Mouse (Mus musculus) small intestine, adult 2 months (tissue): ENCODE measurements around the gene Ranbp10. TPM values are rescaled to one million over a fixed set of nuclear protein-coding genes. Genes with fewer than 3 reads are reported as not detected.

Experiments used
- H3K27ac ChIP-seq: fragments of 200-500 bp; 2 replicates; pipeline ENCODE4 v1.5.1; 2012; ENCODE audit warnings: low read depth, low read length, control low read depth, inconsistent platforms; ENCODE audit not compliant: insufficient read depth
- H3K27me3 ChIP-seq: fragments of 200-500 bp; 2 replicates; pipeline ENCODE4 v1.6.1; 2012; ENCODE audit warnings: mild to moderate bottlenecking, moderate library complexity, low read length, inconsistent platforms; ENCODE audit not compliant: control insufficient read depth, insufficient read depth
- H3K36me3 ChIP-seq: fragments of 200-500 bp; 2 replicates; pipeline ENCODE4 v1.6.1; 2012; ENCODE audit warnings: mild to moderate bottlenecking, low read length, control low read depth, inconsistent platforms; ENCODE audit not compliant: control insufficient read depth, insufficient read depth
- H3K4me1 ChIP-seq: fragments of 200-500 bp; 2 replicates; pipeline ENCODE4 v1.6.1; 2012; ENCODE audit warnings: low read length, inconsistent platforms, mixed read lengths; ENCODE audit not compliant: control insufficient read depth, insufficient read depth, insufficient read length
- H3K4me3 ChIP-seq: fragments of 200-500 bp; 2 replicates; pipeline ENCODE4 v1.5.1; 2012; ENCODE audit warnings: low read depth, mild to moderate bottlenecking, control low read depth, inconsistent platforms, low read length, moderate library complexity
- CTCF ChIP-seq: fragments of 200-500 bp; IDR thresholded peaks from 2 replicates; pipeline ENCODE4 v1.5.1; 2012; ENCODE audit warnings: low read depth, mild to moderate bottlenecking, control low read depth, inconsistent platforms, low read length, moderate library complexity, mixed read lengths; ENCODE audit not compliant: insufficient replicate concordance, insufficient read length; ENCODE audit errors: extremely low read depth
- POLR2A ChIP-seq: fragments of 200-500 bp; IDR thresholded peaks from 2 replicates; pipeline ENCODE4 v1.6.1; 2012; ENCODE audit warnings: low read depth, mild to moderate bottlenecking, control low read depth, inconsistent platforms, low read length, moderate library complexity
- WGBS: fragments of 180-500 bp; shearing (Covaris S2); methylation state at CpG from one replicate; pipeline ENCODE4 v1.1.7; 2018; 5-methylcytosine and 5-hydroxymethylcytosine counted together
- polyA plus RNA-seq: library from polyadenylated mRNA; depleted of rRNA; stranded (reverse); fragments of >200 nt; gene quantifications from 2 replicates; pipeline ENCODE4 v1.2.3, GENCODE M21; 2012; rRNA removed

The Ranbp10 gene
- polyA plus RNA-seq, 1 experiment, result 15.3 TPM

DNA sequence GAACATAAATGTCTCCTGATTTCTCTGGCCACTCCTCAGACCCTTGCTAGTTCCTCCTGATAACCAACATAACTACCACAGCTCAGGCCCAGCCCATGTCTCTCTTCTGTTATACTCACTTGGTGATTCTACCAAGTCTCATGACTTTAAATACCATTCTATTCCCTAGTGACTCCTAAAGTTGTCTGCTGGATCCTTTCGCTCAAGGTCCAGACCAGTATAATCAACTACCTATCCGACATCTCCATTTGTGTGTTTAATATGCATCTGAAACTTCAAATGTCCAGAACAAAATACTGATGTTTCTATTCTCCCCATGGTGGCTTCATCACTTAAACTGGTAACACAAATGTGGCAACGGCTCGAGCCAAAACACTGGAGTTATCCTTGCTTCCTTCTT is 83.8 kb downstream of the Ranbp10 start:
- no peaks in the 10 kb centered on the region for H3K36me3 ChIP-seq
- H3K4me3 ChIP-seq, result no peak overlapping the region
- no peaks in the 10 kb centered on the region for H3K27me3 ChIP-seq
- H3K27ac ChIP-seq, result no peak overlapping the region
- peaks cover 23% of the 10 kb centered on the region for H3K4me1 ChIP-seq
- no peak for TF ChIP-seq CTCF
- TF ChIP-seq POLR2A, result no peak
- 81% methylated on average over 4 of the region's 4 CpGs for WGBS

DNA sequence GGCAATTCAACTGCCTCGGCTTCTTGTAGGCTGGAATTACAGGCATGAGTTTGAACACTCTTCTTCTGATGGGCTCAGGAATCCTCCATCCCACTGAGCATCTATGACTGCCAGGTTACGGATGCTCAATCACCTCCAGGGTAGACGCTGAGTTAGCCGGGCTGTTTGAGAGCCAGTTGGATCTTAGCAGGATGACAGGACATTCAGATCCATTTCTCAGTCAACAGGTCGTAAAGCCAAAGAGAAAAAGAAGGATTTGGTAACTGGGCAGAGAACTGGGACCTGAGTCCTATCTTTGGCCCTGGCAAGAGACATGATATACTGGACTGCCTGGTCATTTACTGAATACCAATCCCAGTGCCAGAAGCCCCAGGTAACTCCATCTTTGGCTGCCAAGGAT is 87.9 kb downstream of the Ranbp10 start:
- peaks cover 18% of the 10 kb centered on the region; the same call in 1 of the 2 replicates for H3K4me1 ChIP-seq
- H3K27ac ChIP-seq, result peak overlapping the region; percentile 50
- 64% methylated on average over 5 of the region's 5 CpGs for WGBS
- H3K36me3 ChIP-seq, result no peaks in the 10 kb centered on the region
- no peaks in the 10 kb centered on the region for H3K27me3 ChIP-seq
- no peak for TF ChIP-seq POLR2A
- no peak for TF ChIP-seq CTCF
- H3K4me3 ChIP-seq, result no peak overlapping the region

DNA sequence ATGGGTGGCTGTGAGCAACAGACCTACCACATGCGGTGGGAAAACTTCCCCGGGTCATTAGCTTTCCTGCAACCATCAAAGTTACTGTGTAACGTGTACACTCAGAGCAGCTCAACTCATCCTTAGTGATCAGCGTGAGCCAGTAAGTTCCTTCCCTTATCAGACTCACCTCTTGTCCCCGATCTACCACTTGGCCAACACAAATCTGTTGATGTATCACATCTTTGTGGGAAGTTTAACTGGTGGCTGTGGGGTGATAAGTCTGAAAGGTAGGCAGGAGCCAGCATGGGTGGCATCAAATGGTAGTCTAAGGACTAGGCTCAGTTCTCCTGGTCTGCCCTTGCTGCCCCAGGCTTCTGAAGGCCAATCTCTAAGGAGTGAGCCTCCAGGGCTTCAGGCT is 95.0 kb downstream of the Ranbp10 start:
- Histone ChIP-seq H3K27ac (no peak overlapping the region), H3K27me3 (no peaks in the 10 kb centered on the region), H3K4me1 (no peaks in the 10 kb centered on the region), H3K4me3 (no peak overlapping the region), H3K36me3 (peaks cover 5% of the 10 kb centered on the region; the same call in 1 of the 2 replicates)
- 82% methylated on average over 5 of the region's 5 CpGs for WGBS
- TF ChIP-seq CTCF (no peak), POLR2A (no peak)

DNA sequence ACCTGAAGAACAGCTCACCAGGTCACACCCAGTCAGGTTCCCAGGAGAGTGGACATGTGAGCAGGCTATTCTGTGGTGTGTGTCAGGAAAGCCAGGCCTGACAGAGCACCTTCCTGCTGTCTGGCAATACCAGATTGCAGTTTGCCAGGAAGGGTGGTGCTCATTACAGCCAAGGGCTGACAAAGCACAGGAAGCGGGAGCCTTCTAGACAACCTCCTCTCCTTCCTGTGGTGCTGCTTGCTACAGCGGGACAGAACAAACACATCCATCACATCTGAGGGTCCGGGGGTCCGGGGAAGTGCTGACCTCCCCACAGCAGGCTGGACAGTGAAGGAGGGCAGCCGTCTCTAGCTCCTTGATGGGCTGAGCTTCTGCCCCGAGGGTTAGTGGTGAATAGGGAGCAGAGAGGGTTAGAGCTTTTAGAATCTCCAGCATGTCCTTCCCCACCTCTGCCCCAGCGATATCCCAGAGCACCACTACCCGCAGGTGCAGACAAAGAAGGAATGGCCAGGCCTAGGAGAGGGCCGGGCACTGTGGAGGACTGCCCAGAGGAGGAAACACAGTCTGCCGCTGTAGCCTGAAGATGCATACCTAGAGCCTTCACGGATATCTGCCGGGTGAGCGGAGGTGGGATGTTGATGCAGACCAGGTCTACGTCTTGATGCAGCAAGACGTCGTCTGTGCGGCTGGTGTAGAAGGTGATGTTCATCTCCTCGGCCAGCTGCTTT is 99.6 kb downstream of the Ranbp10 start:
- H3K4me3 ChIP-seq, result peak overlapping the region; percentile 10; the same call in 1 of the 2 replicates
- H3K27ac ChIP-seq, result peak overlapping the region; percentile 26; the same call in 1 of the 2 replicates
- H3K4me1 ChIP-seq, result no peaks in the 10 kb centered on the region
- 84% methylated on average over 18 of the region's 18 CpGs for WGBS
- H3K36me3 ChIP-seq, result peaks cover 14% of the 10 kb centered on the region
- TF ChIP-seq CTCF, result no peak
- TF ChIP-seq POLR2A, result no peak
- H3K27me3 ChIP-seq, result no peaks in the 10 kb centered on the region

DNA sequence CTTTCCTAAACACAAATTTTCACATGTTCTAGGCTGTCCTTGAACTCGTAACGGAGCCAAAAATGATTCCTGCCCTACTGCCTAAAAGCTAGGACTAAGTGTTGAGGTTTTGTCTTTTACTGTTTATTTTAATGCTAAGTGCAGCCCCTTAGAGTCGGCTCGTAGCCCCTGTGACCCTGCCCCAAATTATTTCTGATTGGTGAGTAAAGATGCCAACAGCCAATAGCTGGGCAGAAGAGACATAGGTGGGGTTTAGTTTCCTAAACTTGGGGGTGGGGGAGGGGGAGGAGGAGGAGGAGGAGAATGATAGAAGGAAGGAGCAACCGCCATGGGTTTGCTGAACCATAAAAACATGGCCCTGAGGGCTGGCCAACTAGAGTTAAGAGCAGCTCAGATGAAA is 101.4 kb downstream of the Ranbp10 start:
- TF ChIP-seq POLR2A (no peak), CTCF (no peak)
- Histone ChIP-seq H3K27ac (no peak overlapping the region), H3K4me3 (no peak overlapping the region), H3K4me1 (no peaks in the 10 kb centered on the region), H3K36me3 (peaks cover 18% of the 10 kb centered on the region), H3K27me3 (no peaks in the 10 kb centered on the region)
- 84% methylated on average over 5 of the region's 5 CpGs for WGBS

DNA sequence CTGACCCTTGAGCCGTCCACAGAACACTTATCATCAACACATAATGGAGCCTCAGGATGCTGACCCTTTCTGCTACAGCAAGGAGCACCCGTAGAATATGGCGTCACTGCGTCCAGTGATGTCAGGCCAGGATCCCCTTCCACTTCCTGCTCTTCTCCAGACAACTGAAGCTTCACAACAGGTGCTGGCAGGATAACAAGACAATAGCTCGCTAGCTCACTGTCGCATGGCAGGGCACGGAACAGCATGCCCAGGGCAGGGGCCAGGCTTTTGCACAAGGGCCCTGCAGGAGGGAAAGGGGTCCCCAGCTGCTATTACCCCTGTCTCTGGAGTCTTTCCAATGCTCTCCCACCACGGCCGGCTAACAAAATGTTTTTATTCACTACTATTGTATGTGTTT is 104.3 kb downstream of the Ranbp10 start:
- TF ChIP-seq CTCF (no peak), POLR2A (no peak)

DNA sequence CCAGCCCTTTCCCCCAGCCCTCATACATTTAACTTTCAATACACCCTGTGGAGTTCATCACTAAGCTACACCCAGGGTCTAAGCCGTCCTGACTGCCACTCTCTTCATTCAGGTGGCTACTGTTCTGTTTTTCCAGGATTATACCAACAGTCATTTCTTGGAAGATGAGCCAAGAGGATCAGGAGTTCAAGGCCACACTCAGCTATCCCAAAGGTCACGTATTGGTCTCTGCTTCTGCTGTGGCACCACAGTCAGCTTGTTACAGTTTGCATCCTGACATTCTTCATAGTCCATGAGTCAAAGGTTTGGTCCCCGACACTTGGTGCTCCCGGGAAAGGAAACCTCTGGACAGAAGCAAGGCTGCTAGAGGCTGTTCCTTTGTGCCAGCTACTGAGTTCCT is 107.5 kb downstream of the Ranbp10 start:
- TF ChIP-seq CTCF, result no peak
- TF ChIP-seq POLR2A, result no peak
- 83% methylated on average over 4 of the region's 4 CpGs for WGBS

More for the DNA sequence above, 104.3 kb downstream of the Ranbp10 start:
- WGBS, result 94% methylated on average over 9 of the region's 9 CpGs
- no peak overlapping the region for H3K27ac ChIP-seq
- H3K27me3 ChIP-seq, result no peaks in the 10 kb centered on the region
- H3K36me3 ChIP-seq, result peaks cover 18% of the 10 kb centered on the region
- H3K4me1 ChIP-seq, result no peaks in the 10 kb centered on the region; the same call in none of the 2 replicates
- no peak overlapping the region for H3K4me3 ChIP-seq

More for the DNA sequence above, 107.5 kb downstream of the Ranbp10 start:
- Histone ChIP-seq H3K4me1 (no peaks in the 10 kb centered on the region; the same call in none of the 2 replicates), H3K27me3 (no peaks in the 10 kb centered on the region), H3K36me3 (peaks cover 8% of the 10 kb centered on the region; the same call in 1 of the 2 replicates), H3K27ac (no peak overlapping the region), H3K4me3 (no peak overlapping the region)

Other genes with a start within 250 kb of the Ranbp10 start
- gene Ripor1, start 222.1 kb downstream of the Ranbp10 start, polyA plus RNA-seq, result 11.8 and 12.0 TPM in 2 replicates
- gene Ctcf, start 190.8 kb downstream of the Ranbp10 start, polyA plus RNA-seq, result 5.3 and 8.4 TPM in 2 replicates
- gene Agrp, start 190.0 kb downstream of the Ranbp10 start, polyA plus RNA-seq, result 0.35 TPM in 1 of 2 replicates, not detected in the other
- gene Carmil2, start 141.1 kb downstream of the Ranbp10 start, polyA plus RNA-seq, result 2.9 and 5.4 TPM in 2 replicates
- 10.5 and 20.6 TPM in 2 replicates for gene Acd, start 126.2 kb downstream of the Ranbp10 start, polyA plus RNA-seq
- gene Pard6a, start 126.2 kb downstream of the Ranbp10 start, polyA plus RNA-seq, result 5.1 and 7.2 TPM in 2 replicates
- not detected in 2 replicates for gene 4933405L10Rik, start 119.7 kb downstream of the Ranbp10 start, polyA plus RNA-seq
- 3.6 and 5.3 TPM in 2 replicates for gene Enkd1, start 119.1 kb downstream of the Ranbp10 start, polyA plus RNA-seq
- gene Gfod2, start 68.7 kb downstream of the Ranbp10 start, polyA plus RNA-seq, result 4.9 and 8.3 TPM in 2 replicates
- gene Tsnaxip1, start 381 bp upstream of the Ranbp10 start, polyA plus RNA-seq, result not detected in 2 replicates
- 5.6 and 9.7 TPM in 2 replicates for gene Cenpt, start 25.9 kb upstream of the Ranbp10 start, polyA plus RNA-seq
- gene Thap11, start 27.8 kb upstream of the Ranbp10 start, polyA plus RNA-seq, result 24.1 and 39.4 TPM in 2 replicates
- gene Nutf2, start 33.2 kb upstream of the Ranbp10 start, polyA plus RNA-seq, result 11.5 and 15.3 TPM in 2 replicates
- 35.3 and 55.8 TPM in 2 replicates for gene Edc4, start 53.5 kb upstream of the Ranbp10 start, polyA plus RNA-seq
- 0.74 and 3.9 TPM in 2 replicates for gene Nrn1l, start 66.2 kb upstream of the Ranbp10 start, polyA plus RNA-seq
- gene Pskh1, start 73.1 kb upstream of the Ranbp10 start, polyA plus RNA-seq, result 10.2 and 20.2 TPM in 2 replicates
- 32.5 and 17,898 TPM in 2 replicates for gene Ctrl, start 106.5 kb upstream of the Ranbp10 start, polyA plus RNA-seq
- gene Psmb10, start 111.1 kb upstream of the Ranbp10 start, polyA plus RNA-seq, result 503 and 1,032 TPM in 2 replicates
- 0.72 and 2.6 TPM in 2 replicates for gene Lcat, start 116.0 kb upstream of the Ranbp10 start, polyA plus RNA-seq
- gene Slc12a4, start 138.7 kb upstream of the Ranbp10 start, polyA plus RNA-seq, result 6.8 and 8.9 TPM in 2 replicates
- gene Dpep3, start 152.1 kb upstream of the Ranbp10 start, polyA plus RNA-seq, result 0.05 and 0.06 TPM in 2 replicates
- 2.5 and 5.2 TPM in 2 replicates for gene Dus2, start 164.0 kb upstream of the Ranbp10 start, polyA plus RNA-seq
- not detected in 2 replicates for gene Dpep2nb, start 178.6 kb upstream of the Ranbp10 start, polyA plus RNA-seq
- gene Ddx28, start 184.5 kb upstream of the Ranbp10 start, polyA plus RNA-seq, result 5.2 and 6.6 TPM in 2 replicates
- gene Nfatc3, start 231.5 kb upstream of the Ranbp10 start, polyA plus RNA-seq, result 7.0 and 17.0 TPM in 2 replicates